Mouse (Mus musculus): ENCODE results near the gene Slc6a8. TPM values are rescaled to one million over a fixed set of nuclear protein-coding genes. Genes with fewer than 3 reads are reported as not detected.
A peak's percentile ranks its signal among the peaks of the same experiment; 100 is the strongest.

Gene Slc6a8
- polyA plus RNA-seq, 1 experiment from 2014 or later, result 8.8 TPM

DNA sequence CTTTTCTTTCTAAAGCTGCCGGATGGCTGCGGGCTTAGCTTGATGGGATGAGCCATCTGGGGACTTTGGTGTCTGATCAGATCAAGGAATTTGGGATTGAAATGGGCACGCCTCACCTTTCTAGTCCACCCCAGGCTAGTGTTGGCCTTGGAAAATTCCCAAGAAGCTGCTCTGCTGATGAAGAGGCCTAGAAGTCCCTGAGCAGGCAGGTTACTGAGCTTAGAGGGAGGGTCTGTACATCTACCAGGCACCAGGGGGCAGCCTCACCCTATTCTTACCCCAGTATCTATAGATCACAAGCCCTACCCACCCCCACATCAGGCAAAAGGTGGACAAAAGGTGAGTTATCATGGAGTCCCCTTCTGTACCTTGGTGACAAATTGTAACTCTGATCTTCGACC is 919 bp upstream of the Slc6a8 start:
- Histone ChIP-seq H3K4me3 (ENCODE audit: low read depth, low read length) (no peak overlapping the region), H3K4me2 (ENCODE audit: low read depth, low read length) (no peak overlapping the region), H3K4me1 (ENCODE audit: control insufficient read depth, insufficient read depth, low read length) (no peaks in the 10 kb centered on the region), H3K36me3 (ENCODE audit: control insufficient read depth, insufficient read depth, low read length) (no peaks in the 10 kb centered on the region), H3K27me3 (replicated peaks; ENCODE audit: control insufficient read depth, insufficient read depth, low read length) (no peaks in the 10 kb centered on the region), H3K9ac (ENCODE audit: low read depth, low read length) (no peak overlapping the region), H3K27ac (replicated peaks; ENCODE audit: low read depth, low read length) (no peak overlapping the region), H3K9me3 (ENCODE audit: control insufficient read depth, low read length) (no peaks in the 10 kb centered on the region)
- 48% methylated on average over 4 of the region's 4 CpGs for WGBS
- DNase-seq (ENCODE audit: low spot score) (peak; percentile 65), ATAC-seq (ENCODE audit: low read depth) (peak; percentile 75)

DNA sequence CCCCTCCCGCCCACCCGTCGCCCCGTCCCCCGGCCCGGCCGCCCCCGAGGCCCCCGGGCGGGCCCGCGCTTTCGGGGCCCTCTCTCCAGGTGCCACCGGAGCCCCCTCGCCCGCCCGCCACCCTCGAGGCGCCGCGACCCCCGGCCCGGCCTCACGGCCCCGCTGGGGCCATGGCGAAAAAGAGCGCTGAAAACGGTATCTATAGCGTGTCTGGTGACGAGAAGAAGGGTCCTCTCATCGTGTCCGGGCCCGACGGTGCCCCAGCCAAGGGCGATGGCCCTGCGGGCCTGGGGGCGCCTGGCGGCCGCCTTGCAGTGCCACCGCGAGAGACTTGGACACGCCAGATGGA is 643 bp downstream of the Slc6a8 start:
- no peaks in the 10 kb centered on the region for H3K27me3 ChIP-seq (replicated peaks; ENCODE audit: control insufficient read depth, insufficient read depth, low read length)
- H3K4me2 ChIP-seq (ENCODE audit: low read depth, low read length), result peak overlapping the region; percentile 63
- DNase-seq (ENCODE audit: low spot score), result no peak

DNA sequence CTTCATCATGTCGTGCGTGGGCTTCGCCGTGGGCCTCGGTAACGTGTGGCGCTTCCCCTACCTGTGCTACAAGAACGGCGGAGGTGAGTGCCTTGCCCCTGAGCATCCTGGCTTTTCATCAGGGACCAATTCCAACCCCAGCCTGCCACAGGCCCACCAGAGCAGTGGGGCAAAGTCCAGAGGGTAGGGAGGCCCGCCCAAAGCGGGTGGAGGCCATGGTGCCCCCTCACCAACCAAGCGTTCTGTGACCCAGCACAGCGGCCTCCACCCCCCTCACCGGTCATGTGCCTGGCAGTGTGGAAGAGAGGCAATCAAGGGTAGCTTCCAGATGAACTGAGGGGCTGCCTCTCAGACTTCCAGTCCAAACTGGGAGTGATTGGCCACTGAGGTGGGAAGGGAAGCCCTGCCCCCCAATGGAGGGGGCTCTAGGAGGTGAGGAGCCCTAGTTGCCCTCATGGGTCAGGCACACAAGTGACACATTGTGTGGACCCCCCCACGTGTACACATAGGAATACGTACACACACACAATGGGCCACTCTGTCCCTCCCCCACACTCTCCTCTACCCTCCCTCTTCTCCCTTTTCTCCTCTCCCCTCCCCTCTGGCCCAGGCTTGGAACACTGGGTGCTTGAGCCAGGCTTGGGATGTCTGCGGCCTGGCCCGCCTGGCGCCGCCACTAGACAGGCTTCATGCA is 1.2 kb downstream of the Slc6a8 start:
- Histone ChIP-seq H3K9ac (ENCODE audit: low read depth, low read length) (peak overlapping the region; percentile 79), H3K4me2 (ENCODE audit: low read depth, low read length) (peak overlapping the region; percentile 63), H3K27me3 (replicated peaks; ENCODE audit: control insufficient read depth, insufficient read depth, low read length) (no peaks in the 10 kb centered on the region), H3K27ac (replicated peaks; ENCODE audit: low read depth, low read length) (no peak overlapping the region), H3K4me3 (ENCODE audit: low read depth, low read length) (peak overlapping the region; percentile 60), H3K4me1 (ENCODE audit: control insufficient read depth, insufficient read depth, low read length) (no peaks in the 10 kb centered on the region), H3K9me3 (ENCODE audit: control insufficient read depth, low read length) (no peaks in the 10 kb centered on the region), H3K36me3 (ENCODE audit: control insufficient read depth, insufficient read depth, low read length) (peaks cover 21% of the 10 kb centered on the region; the same call in 1 of the 2 replicates)
- 44% methylated on average over 13 of the region's 20 CpGs for WGBS
- DNase-seq (ENCODE audit: low spot score) (no peak), ATAC-seq (ENCODE audit: low read depth) (peak; percentile 24)

More for the DNA sequence above, 643 bp downstream of the Slc6a8 start:
- ATAC-seq (ENCODE audit: low read depth), result no peak
- Histone ChIP-seq H3K4me3 (ENCODE audit: low read depth, low read length) (peak overlapping the region; percentile 60), H3K9me3 (ENCODE audit: control insufficient read depth, low read length) (no peaks in the 10 kb centered on the region), H3K36me3 (ENCODE audit: control insufficient read depth, insufficient read depth, low read length) (peaks cover 15% of the 10 kb centered on the region; the same call in 1 of the 2 replicates), H3K4me1 (ENCODE audit: control insufficient read depth, insufficient read depth, low read length) (no peaks in the 10 kb centered on the region), H3K9ac (ENCODE audit: low read depth, low read length) (peak overlapping the region; percentile 79), H3K27ac (replicated peaks; ENCODE audit: low read depth, low read length) (no peak overlapping the region)
- 19% methylated on average over 14 of the region's 42 CpGs for WGBS

DNA sequence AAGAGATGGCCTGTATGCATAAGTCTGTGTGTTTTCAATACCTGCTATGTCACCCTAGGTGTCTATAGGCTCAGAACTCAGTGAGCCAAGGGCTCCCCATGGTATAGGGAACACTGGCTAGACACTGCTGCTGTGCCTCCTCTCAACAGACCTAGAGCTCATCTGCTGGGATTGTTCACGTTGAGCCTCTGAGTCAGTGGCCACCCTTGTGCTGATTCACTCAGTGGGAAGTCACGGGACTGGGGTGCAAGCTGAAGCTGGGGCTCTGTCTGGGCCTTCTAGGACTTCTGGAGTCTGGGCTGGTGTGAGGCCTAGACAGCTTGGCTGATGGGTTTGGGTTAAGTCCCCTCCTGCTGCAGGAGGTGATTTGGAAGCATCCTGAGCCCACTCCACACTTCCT is 2.3 kb downstream of the Slc6a8 start:
- Histone ChIP-seq H3K4me1 (ENCODE audit: control insufficient read depth, insufficient read depth, low read length) (no peaks in the 10 kb centered on the region), H3K4me2 (ENCODE audit: low read depth, low read length) (peak overlapping the region; percentile 63), H3K9me3 (ENCODE audit: control insufficient read depth, low read length) (no peaks in the 10 kb centered on the region), H3K27ac (replicated peaks; ENCODE audit: low read depth, low read length) (no peak overlapping the region), H3K36me3 (ENCODE audit: control insufficient read depth, insufficient read depth, low read length) (peaks cover 31% of the 10 kb centered on the region), H3K4me3 (ENCODE audit: low read depth, low read length) (peak overlapping the region; percentile 60), H3K27me3 (replicated peaks; ENCODE audit: control insufficient read depth, insufficient read depth, low read length) (no peaks in the 10 kb centered on the region), H3K9ac (ENCODE audit: low read depth, low read length) (0 out of 2 replicates have a peak overlapping the region, but pooled peaks have one; percentile 79)
- 74% methylated on average over 2 of the region's 2 CpGs for WGBS
- no peak for ATAC-seq (ENCODE audit: low read depth)
- no peak for DNase-seq (ENCODE audit: low spot score)

DNA sequence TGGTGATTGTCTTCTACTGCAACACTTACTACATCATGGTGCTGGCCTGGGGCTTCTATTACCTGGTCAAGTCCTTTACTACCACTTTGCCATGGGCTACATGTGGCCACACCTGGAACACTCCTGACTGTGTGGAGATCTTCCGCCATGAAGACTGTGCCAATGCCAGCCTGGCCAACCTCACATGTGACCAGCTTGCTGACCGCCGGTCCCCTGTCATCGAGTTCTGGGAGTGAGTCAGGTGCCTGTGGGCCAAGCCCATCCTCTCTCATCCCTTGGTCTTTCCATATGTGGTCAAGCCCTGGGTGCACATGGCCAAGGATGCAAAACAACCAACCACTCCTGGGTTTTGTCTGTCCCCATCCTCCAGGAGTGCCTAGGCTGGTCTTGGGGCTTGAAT is 3.7 kb downstream of the Slc6a8 start:
- Histone ChIP-seq H3K4me3 (ENCODE audit: low read depth, low read length) (no peak overlapping the region), H3K9ac (ENCODE audit: low read depth, low read length) (no peak overlapping the region), H3K36me3 (ENCODE audit: control insufficient read depth, insufficient read depth, low read length) (peaks cover 37% of the 10 kb centered on the region), H3K27ac (replicated peaks; ENCODE audit: low read depth, low read length) (no peak overlapping the region), H3K27me3 (replicated peaks; ENCODE audit: control insufficient read depth, insufficient read depth, low read length) (no peaks in the 10 kb centered on the region), H3K9me3 (ENCODE audit: control insufficient read depth, low read length) (no peaks in the 10 kb centered on the region), H3K4me2 (ENCODE audit: low read depth, low read length) (no peak overlapping the region), H3K4me1 (ENCODE audit: control insufficient read depth, insufficient read depth, low read length) (no peaks in the 10 kb centered on the region)
- no peak for ATAC-seq (ENCODE audit: low read depth)
- DNase-seq (ENCODE audit: low spot score), result no peak
- 97% methylated on average over 4 of the region's 4 CpGs for WGBS

DNA sequence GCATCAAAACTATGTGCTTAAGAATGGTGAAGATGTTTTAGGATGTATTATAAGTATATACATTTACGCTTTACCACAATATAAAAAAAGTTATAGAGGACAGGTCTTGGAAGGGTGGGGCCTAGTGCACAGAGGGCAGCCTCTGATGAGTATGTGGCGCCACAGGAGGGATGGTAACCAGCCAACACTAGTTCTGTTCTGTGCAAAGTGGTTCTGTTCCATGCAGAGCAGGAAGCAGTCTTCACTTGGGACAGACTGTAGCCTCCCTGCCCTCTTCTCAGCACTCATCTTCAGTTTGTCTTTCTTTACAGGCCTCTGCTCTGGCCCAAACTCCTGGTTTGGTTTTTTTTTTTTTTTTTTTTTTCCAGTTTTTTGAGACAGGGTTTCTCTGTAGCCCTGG is 11.2 kb downstream of the Slc6a8 start:
- Histone ChIP-seq H3K9me3 (ENCODE audit: control insufficient read depth, low read length) (no peaks in the 10 kb centered on the region), H3K9ac (ENCODE audit: low read depth, low read length) (no peak overlapping the region), H3K4me2 (ENCODE audit: low read depth, low read length) (no peak overlapping the region), H3K4me3 (ENCODE audit: low read depth, low read length) (no peak overlapping the region), H3K27me3 (replicated peaks; ENCODE audit: control insufficient read depth, insufficient read depth, low read length) (no peaks in the 10 kb centered on the region), H3K36me3 (ENCODE audit: control insufficient read depth, insufficient read depth, low read length) (peaks cover 56% of the 10 kb centered on the region), H3K27ac (replicated peaks; ENCODE audit: low read depth, low read length) (no peak overlapping the region), H3K4me1 (ENCODE audit: control insufficient read depth, insufficient read depth, low read length) (no peaks in the 10 kb centered on the region)
- DNase-seq (ENCODE audit: low spot score) (no peak), ATAC-seq (ENCODE audit: low read depth) (no peak)
- WGBS, result 98% methylated on average over 2 of the region's 2 CpGs

DNA sequence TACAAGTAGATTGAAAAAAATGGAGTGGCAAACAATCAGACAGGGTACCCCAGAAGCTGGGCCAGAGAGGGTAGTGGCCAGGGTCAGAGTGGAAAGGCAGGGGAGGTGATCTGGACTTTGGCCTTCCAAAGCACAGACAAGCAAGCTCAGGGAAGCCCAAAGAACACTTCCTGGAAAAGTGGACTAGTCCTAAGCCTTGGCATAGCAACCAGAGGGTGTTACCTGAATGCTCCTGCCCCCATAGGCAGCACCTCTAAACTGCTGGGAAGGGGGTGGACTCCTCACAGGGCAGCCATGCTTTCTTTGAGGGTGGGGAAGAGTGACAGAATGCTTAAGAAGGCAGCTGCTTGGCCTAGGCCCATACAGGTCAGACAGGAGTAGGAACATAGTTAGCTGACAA is 12.0 kb downstream of the Slc6a8 start:
- DNase-seq (ENCODE audit: low spot score) (no peak), ATAC-seq (ENCODE audit: low read depth) (no peak)
- H3K27ac ChIP-seq (replicated peaks; ENCODE audit: low read depth, low read length), result no peak overlapping the region
- no peaks in the 10 kb centered on the region for H3K9me3 ChIP-seq (ENCODE audit: control insufficient read depth, low read length)
- H3K4me1 ChIP-seq (ENCODE audit: control insufficient read depth, insufficient read depth, low read length), result no peaks in the 10 kb centered on the region
- H3K4me3 ChIP-seq (ENCODE audit: low read depth, low read length), result no peak overlapping the region
- no peak overlapping the region for H3K4me2 ChIP-seq (ENCODE audit: low read depth, low read length)
- no peak overlapping the region for H3K9ac ChIP-seq (ENCODE audit: low read depth, low read length)
- H3K27me3 ChIP-seq (replicated peaks; ENCODE audit: control insufficient read depth, insufficient read depth, low read length), result no peaks in the 10 kb centered on the region
- peaks cover 55% of the 10 kb centered on the region for H3K36me3 ChIP-seq (ENCODE audit: control insufficient read depth, insufficient read depth, low read length)

DNA sequence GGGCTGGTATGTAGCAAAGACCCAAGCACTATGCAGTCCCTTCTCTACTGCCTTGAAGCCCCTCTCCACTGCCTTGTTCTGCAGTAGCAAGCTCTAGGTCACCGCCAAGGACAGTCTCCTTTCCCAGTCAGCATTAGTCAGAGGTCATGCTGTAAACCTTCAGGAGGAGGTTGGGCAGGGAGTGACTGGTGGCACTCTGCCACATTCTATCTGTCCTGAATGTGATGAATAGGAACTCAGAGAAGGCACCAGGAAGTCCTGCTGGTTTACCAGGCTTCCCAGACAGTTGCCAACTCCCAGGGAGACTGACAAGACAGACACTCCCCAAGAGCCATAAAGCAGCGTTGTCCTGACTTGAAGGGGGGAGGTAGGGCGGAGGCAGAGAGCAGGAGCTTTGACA is 12.7 kb downstream of the Slc6a8 start:
- no peak overlapping the region for H3K4me2 ChIP-seq (ENCODE audit: low read depth, low read length)
- no peaks in the 10 kb centered on the region for H3K4me1 ChIP-seq (ENCODE audit: control insufficient read depth, insufficient read depth, low read length)
- no peaks in the 10 kb centered on the region for H3K9me3 ChIP-seq (ENCODE audit: control insufficient read depth, low read length)
- WGBS, result 78% methylated on average over 3 of the region's 3 CpGs
- H3K4me3 ChIP-seq (ENCODE audit: low read depth, low read length), result no peak overlapping the region
- H3K9ac ChIP-seq (ENCODE audit: low read depth, low read length), result no peak overlapping the region
- no peaks in the 10 kb centered on the region for H3K27me3 ChIP-seq (replicated peaks; ENCODE audit: control insufficient read depth, insufficient read depth, low read length)
- no peak for ATAC-seq (ENCODE audit: low read depth)
- H3K36me3 ChIP-seq (ENCODE audit: control insufficient read depth, insufficient read depth, low read length), result peaks cover 49% of the 10 kb centered on the region; the same call in 1 of the 2 replicates
- no peak overlapping the region for H3K27ac ChIP-seq (replicated peaks; ENCODE audit: low read depth, low read length)
- no peak for DNase-seq (ENCODE audit: low spot score)
